Mouse (Mus musculus) cerebellum, adult 9-10 months (tissue): ENCODE measurements around the gene Ube2d2b.

Experiments
- DNase-seq: peaks from one replicate; pipeline ENCODE4 v3.0.0; 2022

Gene Ube2d2b

GRCm38 (mm10) chr5:107829998-107830560, at the start of gene Ube2d2b:
Gene Ube2d2b (plus strand): TSS chr5:107830099.
- DNase-seq = no peak

GRCm38 (mm10) chr5:107782360-107782759, 47.5 kb upstream of the Ube2d2b start:
- no peak for DNase-seq

GRCm38 (mm10) chr5:107787682-107788443, 42.0 kb upstream of the Ube2d2b start:
- DNase-seq = no peak

- no peak for DNase-seq
Observed at GRCm38 (mm10) chr5:107789492-107789891, 40.4 kb upstream of the Ube2d2b start.

- DNase-seq = no peak
Observed at GRCm38 (mm10) chr5:107791966-107792365, 37.9 kb upstream of the Ube2d2b start.

GRCm38 (mm10) chr5:107792516-107792915, 37.4 kb upstream of the Ube2d2b start:
- DNase-seq = no peak

- no peak for DNase-seq
Observed at GRCm38 (mm10) chr5:107793258-107793657, 36.6 kb upstream of the Ube2d2b start.

- DNase-seq = no peak
Observed at GRCm38 (mm10) chr5:107793927-107794326, 36.0 kb upstream of the Ube2d2b start.

- no peak for DNase-seq
Observed at GRCm38 (mm10) chr5:107798290-107798689, 31.6 kb upstream of the Ube2d2b start.

- no peak for DNase-seq
Observed at GRCm38 (mm10) chr5:107801234-107801633, 28.7 kb upstream of the Ube2d2b start.

GRCm38 (mm10) chr5:107802621-107803020, 27.3 kb upstream of the Ube2d2b start:
- no peak for DNase-seq

- DNase-seq = no peak
Observed at GRCm38 (mm10) chr5:107807496-107807895, 22.4 kb upstream of the Ube2d2b start.

GRCm38 (mm10) chr5:107814651-107815050, 15.2 kb upstream of the Ube2d2b start:
- DNase-seq = no peak

- DNase-seq = no peak
Observed at GRCm38 (mm10) chr5:107822521-107822920, 7.4 kb upstream of the Ube2d2b start.

GRCm38 (mm10) chr5:107831351-107831750, 1.5 kb downstream of the Ube2d2b start:
- no peak for DNase-seq

GRCm38 (mm10) chr5:107834287-107834686, 4.4 kb downstream of the Ube2d2b start:
- DNase-seq = no peak

- no peak for DNase-seq
Observed at GRCm38 (mm10) chr5:107838891-107839644, 9.2 kb downstream of the Ube2d2b start.

- no peak for DNase-seq
Observed at GRCm38 (mm10) chr5:107840549-107841238, 10.8 kb downstream of the Ube2d2b start.

GRCm38 (mm10) chr5:107847349-107847748, 17.4 kb downstream of the Ube2d2b start:
- peak; percentile 65 for DNase-seq

- DNase-seq = no peak
Observed at GRCm38 (mm10) chr5:107847817-107848216, 17.9 kb downstream of the Ube2d2b start.

- DNase-seq = no peak
Observed at GRCm38 (mm10) chr5:107848964-107849363, 19.1 kb downstream of the Ube2d2b start.

- DNase-seq = no peak
Observed at GRCm38 (mm10) chr5:107853807-107854206, 23.9 kb downstream of the Ube2d2b start.

- no peak for DNase-seq
Observed at GRCm38 (mm10) chr5:107854556-107854955, 24.7 kb downstream of the Ube2d2b start.
